Mouse (Mus musculus) duodenum, adult 2 months (tissue): ENCODE results near the gene Nup133. TPM values are rescaled to one million over a fixed set of nuclear protein-coding genes. Genes with fewer than 3 reads are reported as not detected.

ENCODE experiments used
- polyA plus RNA-seq: library from polyadenylated mRNA; depleted of rRNA; stranded (reverse); fragments of >200 nt; gene quantifications from 2 replicates; pipeline ENCODE4 v1.2.3, GENCODE M21; 2012; ENCODE audit warnings: low replicate concordance; rRNA removed

Nup133 gene
- 2.5 and 3.3 TPM in 2 replicates for polyA plus RNA-seq

GRCm38 (mm10) chr8:123948942-123949685 lies at the start of gene Nup133:
Gene Nup133, minus strand, starts transcription at chr8:123949265.

GRCm38 (mm10) chr8:123982826-123983400 lies 33.8 kb upstream of the Nup133 start, which contains the start of gene Abcb10:
Gene Abcb10, minus strand, starts transcription at chr8:123983122.

DNA sequence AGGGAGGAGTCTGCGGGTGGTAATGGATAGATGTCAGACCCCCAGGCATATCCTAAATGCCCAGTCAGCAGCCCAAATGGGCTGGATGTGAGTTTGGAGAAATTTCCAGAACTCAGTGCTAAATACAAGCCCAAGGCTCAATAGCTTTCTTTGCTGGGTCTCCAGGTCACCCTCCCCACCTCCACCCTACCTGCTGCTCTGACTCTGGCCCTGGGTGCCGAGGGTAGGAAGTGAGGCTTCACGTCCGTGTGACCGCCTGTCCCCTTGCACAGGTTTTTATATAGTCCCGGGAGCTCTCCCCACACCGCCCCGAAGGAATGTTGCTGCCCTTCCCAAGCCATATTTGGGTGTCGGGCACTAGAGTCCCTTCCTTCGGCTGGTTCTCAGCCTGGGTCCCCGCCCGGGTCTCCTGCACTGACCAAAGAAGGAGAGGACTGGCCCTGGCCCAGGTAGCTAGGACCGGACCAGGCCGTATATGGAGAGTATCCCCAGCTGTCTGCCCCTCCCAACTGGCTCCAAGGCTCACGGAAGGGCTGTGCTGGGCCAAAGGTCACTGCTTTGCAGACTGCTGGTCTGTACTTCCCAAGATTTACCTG lies 54.5 kb downstream of the Nup133 start, which contains the start of gene Acta1:
Gene Acta1 (minus strand): TSS at position 250 of the 596 bp plus-strand sequence.

GRCm38 (mm10) chr8:123859648-123860259 lies 89.3 kb downstream of the Nup133 start, which contains the start of gene Ccsap:
Gene Ccsap, minus strand, starts transcription at chr8:123860209.

Other genes with a start within 250 kb of the Nup133 start
- 38.9 and 61.8 TPM in 2 replicates for gene Rab4a, start 143.3 kb downstream of the Nup133 start, polyA plus RNA-seq
- 0.50 and 1.4 TPM in 2 replicates for gene Ccsap, start 89.1 kb downstream of the Nup133 start, polyA plus RNA-seq
- 10.4 and 15.5 TPM in 2 replicates for gene Acta1, start 54.5 kb downstream of the Nup133 start, polyA plus RNA-seq
- 15.8 and 17.4 TPM in 2 replicates for gene Abcb10, start 33.9 kb upstream of the Nup133 start, polyA plus RNA-seq
- 20.0 and 24.1 TPM in 2 replicates for gene Taf5l, start 72.1 kb upstream of the Nup133 start, polyA plus RNA-seq
- gene Urb2, start 72.2 kb upstream of the Nup133 start, polyA plus RNA-seq, result 1.3 and 2.0 TPM in 2 replicates